10 mouse cellular contexts compared by ENCODE assay signal in genomic region chr3:96596855-96597254, GRCm38 (mm10). TPM values are rescaled to one million over a fixed set of nuclear protein-coding genes. Genes with fewer than 3 reads are reported as not detected.
DNase-seq lines count a peak whose midpoint lies in the region; ATAC-seq and TF ChIP-seq lines count a peak whose summit lies in the region.
"Had no signal": no experiment of that assay in that cellular context is flagged by ENCODE, and none has a peak within 500 bp of the region (broad histone marks: within the 10 kb centered on the region; RNA-seq: fewer than 3 reads in every experiment).

No protein-coding gene starts in this region.

- H3K9me3 ChIP-seq in heart, embryonic 10.5 days: no peaks in the 10 kb centered on the region
- no peaks in the 10 kb centered on the region for H3K9me3 ChIP-seq in ES-Bruce4 (replicated peaks; ENCODE audit: control insufficient read depth, insufficient read depth, low read length, poor library complexity, severe bottlenecking)
- H3K9me3 ChIP-seq in forebrain, embryonic 13.5 days (replicated peaks): no peaks in the 10 kb centered on the region
- no peaks in the 10 kb centered on the region for H3K9me3 ChIP-seq in liver, embryonic 15.5 days (replicated peaks)

- peak overlapping the region; percentile 19 for H3K9ac ChIP-seq in ES-Bruce4 (ENCODE audit: low read depth, poor library complexity, severe bottlenecking)
- H3K9ac ChIP-seq in forebrain, embryonic 13.5 days: peak overlapping the region; percentile 74
- H3K9ac ChIP-seq in liver, embryonic 15.5 days: no peak overlapping the region

- peak overlapping the region; percentile 90 for H3K27ac ChIP-seq in heart, embryonic 10.5 days
- no peak overlapping the region for H3K27ac ChIP-seq in ES-Bruce4 (ENCODE audit: insufficient read depth, low read length)
- 0 out of 2 replicates have a peak overlapping the region, but pooled peaks have one; percentile 59 for H3K27ac ChIP-seq in forebrain, embryonic 13.5 days
- no peak overlapping the region for H3K27ac ChIP-seq in liver, embryonic 15.5 days (replicated peaks)

- peaks cover 49% of the 10 kb centered on the region for H3K4me1 ChIP-seq in heart, embryonic 10.5 days
- H3K4me1 ChIP-seq in ES-Bruce4 (ENCODE audit: control insufficient read depth, insufficient read depth, low read length): no peaks in the 10 kb centered on the region
- peaks cover 66% of the 10 kb centered on the region for H3K4me1 ChIP-seq in forebrain, embryonic 13.5 days
- peaks cover 58% of the 10 kb centered on the region for H3K4me1 ChIP-seq in liver, embryonic 15.5 days (replicated peaks)

- no peaks in the 10 kb centered on the region for H3K36me3 ChIP-seq in heart, embryonic 10.5 days
- no peaks in the 10 kb centered on the region for H3K36me3 ChIP-seq in ES-Bruce4 (ENCODE audit: control insufficient read depth, insufficient read depth, low read length, poor library complexity, severe bottlenecking)
- no peaks in the 10 kb centered on the region for H3K36me3 ChIP-seq in forebrain, embryonic 13.5 days (ENCODE audit: poor library complexity, severe bottlenecking)
- H3K36me3 ChIP-seq in liver, embryonic 15.5 days (replicated peaks): no peaks in the 10 kb centered on the region

- H3K4me2 ChIP-seq in forebrain, embryonic 13.5 days: peak overlapping the region; percentile 90
- peak overlapping the region; percentile 64 for H3K4me2 ChIP-seq in liver, embryonic 15.5 days

- 2% methylated on average over 11 of the region's 12 CpGs for WGBS in heart, embryonic 10.5 days
- 3% methylated on average over 11 of the region's 12 CpGs for WGBS in forebrain, embryonic 13.5 days
- WGBS in liver, embryonic 15.5 days (ENCODE audit: insufficient replicate concordance): 3% methylated on average over 11 of the region's 12 CpGs

- no peak for TF ChIP-seq EP300 in ES-Bruce4 (IDR thresholded peaks at IDR 0.05; ENCODE audit: insufficient read depth, low read depth, low read length)

- H3K27me3 ChIP-seq in heart, embryonic 10.5 days (ENCODE audit: insufficient read depth, poor library complexity, severe bottlenecking): peaks cover 28% of the 10 kb centered on the region
- H3K27me3 ChIP-seq in ES-Bruce4 (ENCODE audit: control insufficient read depth, insufficient read depth, low read length, poor library complexity, severe bottlenecking): no peaks in the 10 kb centered on the region
- peaks cover 13% of the 10 kb centered on the region; the same call in 1 of the 2 replicates for H3K27me3 ChIP-seq in forebrain, embryonic 13.5 days
- peaks cover 72% of the 10 kb centered on the region for H3K27me3 ChIP-seq in liver, embryonic 15.5 days
- H3K27me3 ChIP-seq: CH12.LX had no signal

- no peak for DNase-seq in heart, embryonic 10.5 days (ENCODE audit: low spot score)
- DNase-seq in heart, postnatal 4 days: no peak
- DNase-seq in urinary bladder, postnatal 25 days (ENCODE audit: low spot score): no peak
- DNase-seq in layer of hippocampus, adult 9-11 months: no peak

- TF ChIP-seq CTCF in ES-Bruce4 (IDR thresholded peaks at IDR 0.05; ENCODE audit: low read depth, low read length): no peak

- TF ChIP-seq POLR2A in ES-Bruce4 (IDR thresholded peaks at IDR 0.05; ENCODE audit: insufficient read depth, low read length): no peak

- peak overlapping the region; percentile 71 for H3K4me3 ChIP-seq in heart, embryonic 10.5 days
- peak overlapping the region; percentile 56 for H3K4me3 ChIP-seq in ES-Bruce4 (ENCODE audit: low read depth, low read length)
- H3K4me3 ChIP-seq in forebrain, embryonic 13.5 days: peak overlapping the region; percentile 47
- peak overlapping the region; percentile 40 for H3K4me3 ChIP-seq in liver, embryonic 15.5 days (replicated peaks)

- no peak for ATAC-seq in forebrain, embryonic 13.5 days
- no peak for ATAC-seq in liver, embryonic 15.5 days (ENCODE audit: insufficient read depth)
- ATAC-seq in erythroid progenitor cell, adult 5-6 weeks (replicated peaks; ENCODE audit: low FRiP score, poor library complexity, severe bottlenecking): no peak

RNA-seq across cellular contexts. Expression of gene Ankrd34a, which starts 0.4 kb away (rescaled TPM):
- 6.8 and 10.4 TPM in 2 replicates for polyA plus RNA-seq in heart, embryonic 10.5 days (2016; fragmentation: Nextera tagmentation; extraction: Ambion mirVana)
- total RNA-seq in heart, postnatal 4 days (2021): 1 to 10 TPM; 1.8 to 3.1 TPM
- 0.31 and 0.43 TPM in 2 replicates for polyA plus RNA-seq in ES-Bruce4 (2011; ENCODE audit: insufficient read depth, insufficient read length, low read depth, missing spikeins)
- 6.6 and 6.7 TPM in 2 replicates for polyA plus RNA-seq in forebrain, embryonic 13.5 days (2015; fragmentation: Nextera tagmentation; extraction: Ambion mirVana)
- 0.12 and 0.15 TPM in 2 replicates for polyA plus RNA-seq in liver, embryonic 15.5 days (2015; fragmentation: Nextera tagmentation; extraction: Ambion mirVana)
- total RNA-seq in erythroid progenitor cell, adult 5-6 weeks (2015; ENCODE audit: low replicate concordance): not detected in 2 replicates
- not detected in 2 replicates for total RNA-seq in erythroid progenitor cell, adult 5-6 weeks (2017; ENCODE audit: low replicate concordance)

RNA-seq across cellular contexts. Expression of gene Polr3gl, which starts 2.9 kb away (rescaled TPM):
- polyA plus RNA-seq in heart, embryonic 10.5 days (2016; fragmentation: Nextera tagmentation; extraction: Ambion mirVana): 37.1 and 37.2 TPM in 2 replicates
- 10 to 100 TPM; 20.4 to 24.0 TPM for total RNA-seq in heart, postnatal 4 days (2021)
- polyA plus RNA-seq in ES-Bruce4 (2011; ENCODE audit: insufficient read depth, insufficient read length, low read depth, missing spikeins): 16.2 and 22.8 TPM in 2 replicates
- 37.5 and 40.2 TPM in 2 replicates for polyA plus RNA-seq in forebrain, embryonic 13.5 days (2015; fragmentation: Nextera tagmentation; extraction: Ambion mirVana)
- polyA plus RNA-seq in liver, embryonic 15.5 days (2015; fragmentation: Nextera tagmentation; extraction: Ambion mirVana): 10.9 and 11.7 TPM in 2 replicates
- total RNA-seq in erythroid progenitor cell, adult 5-6 weeks (2015; ENCODE audit: low replicate concordance): 29.2 and 32.7 TPM in 2 replicates
- total RNA-seq in erythroid progenitor cell, adult 5-6 weeks (2017; ENCODE audit: low replicate concordance): 20.9 and 63.7 TPM in 2 replicates

RNA-seq across cellular contexts. Expression of gene Lix1l, which starts 4.1 kb away (rescaled TPM):
- 4.7 and 4.8 TPM in 2 replicates for polyA plus RNA-seq in heart, embryonic 10.5 days (2016; fragmentation: Nextera tagmentation; extraction: Ambion mirVana)
- total RNA-seq in heart, postnatal 4 days (2021): 10 to 100 TPM; 53.1 to 56.6 TPM
- polyA plus RNA-seq in ES-Bruce4 (2011; ENCODE audit: insufficient read depth, insufficient read length, low read depth, missing spikeins): 2.5 and 3.1 TPM in 2 replicates
- 6.9 and 7.2 TPM in 2 replicates for polyA plus RNA-seq in forebrain, embryonic 13.5 days (2015; fragmentation: Nextera tagmentation; extraction: Ambion mirVana)
- 0.47 and 0.64 TPM in 2 replicates for polyA plus RNA-seq in liver, embryonic 15.5 days (2015; fragmentation: Nextera tagmentation; extraction: Ambion mirVana)
- not detected in 2 replicates for total RNA-seq in erythroid progenitor cell, adult 5-6 weeks (2015; ENCODE audit: low replicate concordance)
- total RNA-seq in erythroid progenitor cell, adult 5-6 weeks (2017; ENCODE audit: low replicate concordance): 0.13 TPM in 1 of 2 replicates, not detected in the other

RNA-seq across cellular contexts. Expression of gene Gm16253, which starts 20.1 kb away (rescaled TPM):
- 0.88 and 2.8 TPM in 2 replicates for polyA plus RNA-seq in heart, embryonic 10.5 days (2016; fragmentation: Nextera tagmentation; extraction: Ambion mirVana)
- total RNA-seq in heart, postnatal 4 days (2021): 1 to 10 TPM; 2.5 to 2.9 TPM
- polyA plus RNA-seq in ES-Bruce4 (2011; ENCODE audit: insufficient read depth, insufficient read length, low read depth, missing spikeins): 1.1 and 1.7 TPM in 2 replicates
- 1.2 and 1.3 TPM in 2 replicates for polyA plus RNA-seq in forebrain, embryonic 13.5 days (2015; fragmentation: Nextera tagmentation; extraction: Ambion mirVana)
- 0.17 and 0.23 TPM in 2 replicates for polyA plus RNA-seq in liver, embryonic 15.5 days (2015; fragmentation: Nextera tagmentation; extraction: Ambion mirVana)
- total RNA-seq in erythroid progenitor cell, adult 5-6 weeks (2015; ENCODE audit: low replicate concordance): not detected in 2 replicates
- not detected in 2 replicates for total RNA-seq in erythroid progenitor cell, adult 5-6 weeks (2017; ENCODE audit: low replicate concordance)
- polyA plus RNA-seq: frontal cortex, adult 2 months had no signal

RNA-seq across cellular contexts. Expression of gene Rbm8a, which starts 32.9 kb away (rescaled TPM):
- 112 and 150 TPM in 2 replicates for polyA plus RNA-seq in heart, embryonic 10.5 days (2016; fragmentation: Nextera tagmentation; extraction: Ambion mirVana)
- total RNA-seq in heart, postnatal 4 days (2021): 10 to 100 TPM; 56.4 to 57.0 TPM
- polyA plus RNA-seq in ES-Bruce4 (2011; ENCODE audit: insufficient read depth, insufficient read length, low read depth, missing spikeins): 325 and 344 TPM in 2 replicates
- polyA plus RNA-seq in forebrain, embryonic 13.5 days (2015; fragmentation: Nextera tagmentation; extraction: Ambion mirVana): 161 and 168 TPM in 2 replicates
- 50.9 and 51.1 TPM in 2 replicates for polyA plus RNA-seq in liver, embryonic 15.5 days (2015; fragmentation: Nextera tagmentation; extraction: Ambion mirVana)
- 54.5 and 72.4 TPM in 2 replicates for total RNA-seq in erythroid progenitor cell, adult 5-6 weeks (2015; ENCODE audit: low replicate concordance)
- total RNA-seq in erythroid progenitor cell, adult 5-6 weeks (2017; ENCODE audit: low replicate concordance): 18.3 and 36.5 TPM in 2 replicates

Comparison
In these comparisons a context has a peak if more than half of its experiments do, and no peak if none do; other contexts are left out.
1. H3K27ac ChIP-seq: peak in heart, embryonic 10.5 days (single experiment) and forebrain, embryonic 13.5 days (single experiment); none in ES-Bruce4 (single experiment) and liver, embryonic 15.5 days (single experiment).
2. Peak in every context shown above with its lines, with median percentiles within 50 percentile points of each other: H3K4me3 ChIP-seq.